Mouse (Mus musculus): Measurements from ENCODE around the gene Zfp385a. TPM values are rescaled to one million over a fixed set of nuclear protein-coding genes. Genes with fewer than 3 reads are reported as not detected.

The Zfp385a gene
- polyA plus RNA-seq, 1 experiment: 28.1 TPM

- H3K4me3 ChIP-seq (ENCODE audit: extremely low read depth, insufficient read depth, insufficient read length): no peak overlapping the region
- no peak for DNase-seq (ENCODE audit: low read depth in 1 of 2, low spot score in 2 of 2)
- TF ChIP-seq CTCF (IDR thresholded peaks at IDR 0.05; ENCODE audit: extremely low read depth, insufficient read depth, insufficient read length, insufficient replicate concordance) (no peak), POLR2A (IDR thresholded peaks at IDR 0.05; ENCODE audit: low read depth, low read length) (no peak)
- H3K27me3 ChIP-seq (ENCODE audit: control insufficient read depth, insufficient read depth, low read length): no peaks in the 10 kb centered on the region
- no peak overlapping the region for H3K27ac ChIP-seq (ENCODE audit: insufficient read depth, low read length)
- 59% methylated on average over 5 of the region's 5 CpGs for WGBS
- peaks cover 3% of the 10 kb centered on the region; the same call in 1 of the 2 replicates for H3K4me1 ChIP-seq (ENCODE audit: control insufficient read depth, insufficient read depth, insufficient read length)
- peaks cover 6% of the 10 kb centered on the region for H3K36me3 ChIP-seq (ENCODE audit: control insufficient read depth, insufficient read depth, low read length)
These were observed 38.1 kb downstream of the Zfp385a start for GRCm38 (mm10) chr15:103301547-103302340.

GRCm38 (mm10) chr15:103301046-103301445, 38.8 kb downstream of the Zfp385a start:
- peaks cover 3% of the 10 kb centered on the region; the same call in 1 of the 2 replicates for H3K4me1 ChIP-seq (ENCODE audit: control insufficient read depth, insufficient read depth, insufficient read length)
- H3K36me3 ChIP-seq (ENCODE audit: control insufficient read depth, insufficient read depth, low read length): peaks cover 12% of the 10 kb centered on the region
- H3K27ac ChIP-seq (ENCODE audit: insufficient read depth, low read length): no peak overlapping the region

GRCm38 (mm10) chr15:103300560-103300959, 39.3 kb downstream of the Zfp385a start:
- peaks cover 14% of the 10 kb centered on the region for H3K36me3 ChIP-seq (ENCODE audit: control insufficient read depth, insufficient read depth, low read length)
- DNase-seq (ENCODE audit: low read depth in 1 of 2, low spot score in 2 of 2): no peak
- no peak overlapping the region for H3K4me3 ChIP-seq (ENCODE audit: extremely low read depth, insufficient read depth, insufficient read length)
- no peaks in the 10 kb centered on the region for H3K27me3 ChIP-seq (ENCODE audit: control insufficient read depth, insufficient read depth, low read length)
- H3K4me1 ChIP-seq (ENCODE audit: control insufficient read depth, insufficient read depth, insufficient read length): peaks cover 3% of the 10 kb centered on the region; the same call in 1 of the 2 replicates
- no peak for TF ChIP-seq POLR2A (IDR thresholded peaks at IDR 0.05; ENCODE audit: low read depth, low read length)
- no peak for TF ChIP-seq CTCF (IDR thresholded peaks at IDR 0.05; ENCODE audit: extremely low read depth, insufficient read depth, insufficient read length, insufficient replicate concordance)
- 71% methylated on average over 2 of the region's 2 CpGs for WGBS
- H3K27ac ChIP-seq (ENCODE audit: insufficient read depth, low read length): no peak overlapping the region

More at GRCm38 (mm10) chr15:103301046-103301445, 38.8 kb downstream of the Zfp385a start:
- Histone ChIP-seq H3K27me3 (ENCODE audit: control insufficient read depth, insufficient read depth, low read length) (no peaks in the 10 kb centered on the region), H3K4me3 (ENCODE audit: extremely low read depth, insufficient read depth, insufficient read length) (no peak overlapping the region)
- TF ChIP-seq POLR2A (IDR thresholded peaks at IDR 0.05; ENCODE audit: low read depth, low read length) (no peak), CTCF (IDR thresholded peaks at IDR 0.05; ENCODE audit: extremely low read depth, insufficient read depth, insufficient read length, insufficient replicate concordance) (no peak)
- no peak for DNase-seq (ENCODE audit: low read depth in 1 of 2, low spot score in 2 of 2)
- 66% methylated on average over 2 of the region's 2 CpGs for WGBS

- peaks cover 16% of the 10 kb centered on the region for H3K36me3 ChIP-seq (ENCODE audit: control insufficient read depth, insufficient read depth, low read length)
- no peak for TF ChIP-seq POLR2A (IDR thresholded peaks at IDR 0.05; ENCODE audit: low read depth, low read length)
- no peak for TF ChIP-seq CTCF (IDR thresholded peaks at IDR 0.05; ENCODE audit: extremely low read depth, insufficient read depth, insufficient read length, insufficient replicate concordance)
- 80% methylated on average over 18 of the region's 18 CpGs for WGBS
- no peak overlapping the region for H3K4me3 ChIP-seq (ENCODE audit: extremely low read depth, insufficient read depth, insufficient read length)
- no peak overlapping the region for H3K27ac ChIP-seq (ENCODE audit: insufficient read depth, low read length)
- H3K4me1 ChIP-seq (ENCODE audit: control insufficient read depth, insufficient read depth, insufficient read length): peaks cover 3% of the 10 kb centered on the region; the same call in 1 of the 2 replicates
- no peaks in the 10 kb centered on the region for H3K27me3 ChIP-seq (ENCODE audit: control insufficient read depth, insufficient read depth, low read length)
- no peak for DNase-seq (ENCODE audit: low read depth in 1 of 2, low spot score in 2 of 2)
These were observed 39.8 kb downstream of the Zfp385a start for GRCm38 (mm10) chr15:103300067-103300471.

GRCm38 (mm10) chr15:103299644-103300043, 40.2 kb downstream of the Zfp385a start:
- no peak overlapping the region for H3K27ac ChIP-seq (ENCODE audit: insufficient read depth, low read length)
- WGBS: 87% methylated on average over 8 of the region's 8 CpGs
- DNase-seq (ENCODE audit: low read depth in 1 of 2, low spot score in 2 of 2): no peak
- TF ChIP-seq POLR2A (IDR thresholded peaks at IDR 0.05; ENCODE audit: low read depth, low read length): no peak
- no peak for TF ChIP-seq CTCF (IDR thresholded peaks at IDR 0.05; ENCODE audit: extremely low read depth, insufficient read depth, insufficient read length, insufficient replicate concordance)
- H3K36me3 ChIP-seq (ENCODE audit: control insufficient read depth, insufficient read depth, low read length): peaks cover 18% of the 10 kb centered on the region
- H3K27me3 ChIP-seq (ENCODE audit: control insufficient read depth, insufficient read depth, low read length): no peaks in the 10 kb centered on the region
- H3K4me3 ChIP-seq (ENCODE audit: extremely low read depth, insufficient read depth, insufficient read length): no peak overlapping the region
- H3K4me1 ChIP-seq (ENCODE audit: control insufficient read depth, insufficient read depth, insufficient read length): peaks cover 3% of the 10 kb centered on the region; the same call in 1 of the 2 replicates

GRCm38 (mm10) chr15:103298861-103299616, 40.9 kb downstream of the Zfp385a start:
- H3K27me3 ChIP-seq (ENCODE audit: control insufficient read depth, insufficient read depth, low read length): no peaks in the 10 kb centered on the region
- no peak overlapping the region for H3K4me3 ChIP-seq (ENCODE audit: extremely low read depth, insufficient read depth, insufficient read length)
- H3K4me1 ChIP-seq (ENCODE audit: control insufficient read depth, insufficient read depth, insufficient read length): no peaks in the 10 kb centered on the region
- no peak overlapping the region for H3K27ac ChIP-seq (ENCODE audit: insufficient read depth, low read length)
- DNase-seq (ENCODE audit: low read depth in 1 of 2, low spot score in 2 of 2): no peak
- 91% methylated on average over 5 of the region's 5 CpGs for WGBS
- TF ChIP-seq POLR2A (IDR thresholded peaks at IDR 0.05; ENCODE audit: low read depth, low read length): no peak
- no peak for TF ChIP-seq CTCF (IDR thresholded peaks at IDR 0.05; ENCODE audit: extremely low read depth, insufficient read depth, insufficient read length, insufficient replicate concordance)
- H3K36me3 ChIP-seq (ENCODE audit: control insufficient read depth, insufficient read depth, low read length): peaks cover 18% of the 10 kb centered on the region
